Mouse (Mus musculus) heart, postnatal 4 days (tissue): ENCODE data around the gene Slc22a23. TPM values are rescaled to one million over a fixed set of nuclear protein-coding genes. Genes with fewer than 3 reads are reported as not detected.

Source experiments
- DNase-seq: peaks from one replicate; pipeline ENCODE4 v3.0.0; 2021
- total RNA-seq, 2 experiments: library from RNA; stranded (reverse); gene quantifications; 2 replicates each; pipeline ENCODE4 v1.2.3; 2021

Gene Slc22a23
- total RNA-seq, 2 experiments from 2014 or later = 8.2 to 10.6 TPM

DNA sequence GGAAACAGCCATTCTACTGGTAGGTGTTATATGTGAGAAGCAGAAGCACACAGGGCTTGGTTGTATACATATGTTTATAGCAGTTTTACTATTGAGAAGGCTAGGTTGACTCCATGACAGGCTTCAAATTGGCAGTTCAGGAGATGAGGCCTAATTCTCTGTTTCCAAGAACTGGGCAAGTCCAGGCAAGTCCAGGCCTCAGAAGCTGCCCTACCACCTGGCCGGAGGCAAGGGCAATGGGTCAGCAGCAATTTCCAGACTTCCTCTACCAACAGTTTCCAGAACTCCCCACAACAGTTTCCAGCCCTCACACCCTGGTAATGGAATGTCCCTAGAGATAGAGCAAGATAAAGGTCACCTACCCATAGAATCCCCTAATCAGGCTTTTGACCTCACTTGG, 185.1 kb downstream of the Slc22a23 start:
- DNase-seq = no peak

DNA sequence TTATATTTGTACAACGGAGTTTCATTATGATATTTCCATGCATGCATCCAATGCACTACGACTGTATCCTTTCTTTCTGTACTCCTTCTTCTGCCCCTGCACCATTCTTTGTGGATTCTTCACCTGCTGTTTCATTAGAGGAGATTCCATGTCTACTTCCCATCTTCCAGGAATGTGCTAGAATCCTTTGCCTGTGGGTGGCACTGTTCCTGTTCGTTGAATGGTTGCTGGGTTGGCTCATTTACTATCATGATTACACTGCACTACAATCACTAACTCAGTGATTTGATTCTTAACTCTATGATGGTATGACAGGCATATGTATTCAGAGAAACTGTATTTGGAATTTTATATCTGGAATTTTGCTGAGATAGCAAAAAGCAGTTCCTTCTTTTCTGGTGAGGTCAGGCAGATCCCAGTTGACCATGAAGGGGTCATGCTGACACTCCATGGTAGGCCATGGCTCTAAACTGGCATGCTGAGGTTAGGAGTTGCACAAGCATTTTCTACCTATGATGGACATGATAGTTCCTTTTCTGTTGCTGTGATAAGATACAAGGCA, 187.3 kb downstream of the Slc22a23 start:
- no peak for DNase-seq

GRCm38 (mm10) chr13:34156840-34157185, 188.2 kb downstream of the Slc22a23 start:
- peak; percentile 49 for DNase-seq

DNA sequence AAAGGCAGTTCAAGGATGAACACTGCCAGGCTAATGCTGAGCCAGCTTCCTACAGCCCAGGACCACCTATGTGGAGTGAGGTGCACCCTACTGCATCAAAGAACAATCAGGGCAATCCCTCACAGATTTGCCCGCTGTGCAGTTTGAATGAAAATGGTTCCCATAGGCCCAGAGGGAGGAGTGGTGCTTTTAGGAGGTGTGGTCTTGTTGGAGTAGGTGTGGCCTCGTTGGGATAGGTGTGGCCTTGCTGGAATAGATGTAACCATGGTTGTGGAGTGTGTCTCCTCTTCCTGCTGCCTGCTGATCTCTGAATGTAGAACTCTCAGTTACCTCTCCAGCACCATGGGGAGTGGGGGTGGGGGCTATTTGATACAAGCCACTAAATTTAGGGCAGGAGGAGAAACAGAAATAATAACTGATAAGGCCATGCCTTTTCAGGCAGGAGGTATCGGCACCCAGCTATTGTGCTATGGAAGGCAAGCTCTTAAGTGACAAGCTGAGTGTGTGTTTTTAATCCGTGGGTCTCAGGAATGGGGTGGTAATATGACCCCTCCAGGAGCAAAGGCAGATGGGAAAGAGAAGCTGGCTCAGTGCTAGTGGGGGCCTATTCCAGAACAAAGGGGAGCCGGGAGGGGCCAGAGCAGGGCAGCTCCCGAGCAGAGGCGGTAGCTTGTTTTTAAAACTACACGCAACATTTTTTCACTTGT, 188.7 kb downstream of the Slc22a23 start:
- DNase-seq = no peak

DNA sequence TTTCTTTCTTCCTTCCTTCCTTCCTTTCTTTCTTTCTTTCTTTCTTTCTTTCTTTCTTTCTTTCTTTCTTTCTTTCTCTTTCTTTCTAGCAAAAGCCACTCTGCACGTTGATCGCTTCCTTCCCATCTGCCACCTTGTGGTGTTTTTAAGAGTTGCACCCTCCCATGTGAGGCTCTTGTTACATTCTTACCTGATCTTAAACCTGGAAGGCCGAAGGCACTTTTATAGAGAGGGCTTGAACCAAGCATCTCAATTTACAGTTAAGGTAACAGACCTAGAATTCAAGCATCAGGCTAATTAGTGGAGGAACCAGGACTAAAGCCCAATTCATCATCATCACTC, 190.1 kb downstream of the Slc22a23 start:
- DNase-seq = peak; percentile 81

GRCm38 (mm10) chr13:34154217-34154930, 190.6 kb downstream of the Slc22a23 start:
- DNase-seq = peak; percentile 88

DNA sequence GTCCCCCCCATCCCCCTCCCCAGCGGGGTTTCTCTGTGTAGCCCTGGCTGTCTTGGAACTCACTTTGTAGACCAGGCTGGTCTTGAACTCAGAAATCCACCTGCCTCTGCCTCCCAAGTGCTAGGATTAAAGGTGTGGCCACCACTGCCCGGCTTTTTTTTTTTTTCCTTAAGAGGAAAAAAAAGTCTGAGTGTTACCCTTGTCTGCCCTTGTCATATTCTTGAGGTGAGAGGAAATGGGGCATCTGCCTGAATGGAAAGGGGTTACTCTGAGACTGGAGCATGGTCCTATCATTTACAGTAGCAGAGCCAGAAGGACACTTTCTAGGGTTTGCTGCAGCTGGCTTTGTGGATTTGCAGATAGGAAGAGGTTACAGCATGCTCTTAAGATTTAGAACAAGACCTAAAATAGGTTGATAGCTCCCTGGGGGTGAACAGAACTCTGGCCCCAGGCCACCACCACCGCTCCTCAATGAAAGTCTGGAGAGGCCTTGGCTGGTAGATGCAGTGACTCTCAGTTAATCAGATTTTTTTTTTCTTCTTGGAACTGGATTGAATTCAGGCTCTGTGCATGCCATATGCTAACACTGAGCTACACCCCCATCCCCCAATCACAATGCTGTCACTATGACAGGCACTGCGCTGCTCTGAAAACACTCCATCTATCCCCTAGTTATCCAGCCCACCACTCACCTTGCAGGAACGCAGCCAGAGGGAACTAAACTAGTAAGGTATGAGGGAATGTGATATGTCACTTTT, 191.5 kb downstream of the Slc22a23 start:
- no peak for DNase-seq

- no peak for DNase-seq
Observed at GRCm38 (mm10) chr13:34152695-34153094, 192.3 kb downstream of the Slc22a23 start.

- DNase-seq = no peak
Observed at GRCm38 (mm10) chr13:34151425-34151824, 193.6 kb downstream of the Slc22a23 start.

GRCm38 (mm10) chr13:34150271-34151027, 194.5 kb downstream of the Slc22a23 start:
- peak; percentile 40 for DNase-seq

DNA sequence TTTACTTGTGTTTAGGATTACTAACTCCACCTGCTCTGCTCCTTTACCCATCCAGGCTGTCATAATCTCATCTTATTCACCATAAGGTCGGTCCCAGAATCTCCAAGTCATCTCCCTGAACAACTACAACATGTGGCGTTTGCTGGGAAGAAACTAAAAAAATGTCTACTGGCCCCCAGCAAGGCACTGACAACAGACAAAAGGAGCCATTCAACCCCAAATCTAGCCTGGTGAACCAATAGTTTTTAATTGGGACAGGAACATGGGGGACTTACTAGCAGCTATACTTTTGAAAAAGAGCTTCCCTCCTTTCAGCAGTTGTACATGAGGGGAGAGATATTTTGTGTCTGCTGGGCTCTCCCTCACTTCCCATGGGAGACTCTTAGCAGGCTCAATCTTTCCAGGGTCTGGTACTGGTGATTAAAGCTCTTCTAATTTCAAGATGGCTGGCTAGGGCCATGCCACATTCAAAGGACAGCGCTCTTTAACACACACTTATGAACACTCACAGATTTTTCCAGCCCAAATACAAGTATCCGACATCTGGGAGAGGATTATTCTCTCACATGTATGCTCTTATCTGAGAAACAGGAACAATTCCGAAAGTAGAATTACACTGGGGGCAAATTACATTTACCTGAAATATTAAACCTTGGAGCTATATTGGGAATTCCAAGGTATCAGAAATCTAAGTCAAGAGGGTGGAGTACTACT, 195.4 kb downstream of the Slc22a23 start:
- no peak for DNase-seq

DNA sequence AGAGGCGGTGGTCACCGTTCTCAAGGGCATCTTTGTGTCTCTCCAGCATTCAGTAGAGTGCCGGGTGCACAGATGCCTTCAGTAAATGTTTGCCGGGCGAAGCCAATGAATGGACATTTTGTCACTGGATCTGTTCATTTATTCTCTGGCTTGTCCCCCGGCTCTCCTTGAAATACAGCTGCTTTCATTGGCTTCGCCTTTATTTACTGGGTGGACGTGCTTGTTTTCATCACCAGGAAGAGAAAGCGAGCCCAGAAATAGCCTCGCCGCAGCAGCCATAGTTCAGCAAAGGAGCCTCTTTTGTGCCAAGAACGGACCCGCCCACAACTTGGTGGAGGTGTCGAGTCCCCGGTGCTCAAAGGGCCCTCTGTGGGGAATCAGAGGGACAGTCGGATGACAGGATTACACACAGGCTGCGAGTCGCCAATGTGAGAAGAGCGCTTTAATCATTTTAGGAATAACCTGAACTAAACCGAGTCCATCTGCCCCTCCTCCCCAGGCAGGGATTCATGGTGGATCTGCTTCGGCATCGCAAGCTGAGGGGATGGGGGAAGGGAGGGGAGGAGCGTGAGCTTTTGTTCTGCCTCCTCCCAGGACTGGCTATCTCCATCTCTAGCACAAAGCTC, 196.1 kb downstream of the Slc22a23 start:
- peak; percentile 73 for DNase-seq

DNA sequence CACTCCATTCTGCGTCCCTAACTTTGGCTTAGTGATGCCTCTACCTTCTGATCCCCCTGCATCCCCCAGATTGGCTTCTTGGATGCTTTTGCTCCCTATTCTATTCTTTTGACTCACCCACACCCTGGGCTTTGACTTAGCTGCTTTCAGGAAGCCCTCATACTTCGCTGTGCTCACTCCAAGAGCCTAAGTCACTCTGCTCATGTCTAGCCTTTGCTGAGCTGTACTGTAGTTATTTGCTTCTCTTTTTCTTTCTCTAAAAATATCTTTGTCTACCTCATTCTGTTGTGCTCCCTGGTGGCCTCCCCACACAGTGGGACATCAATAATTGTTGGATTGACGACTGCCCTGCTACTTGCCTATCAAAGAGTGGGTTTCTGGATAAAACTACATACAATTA, 196.8 kb downstream of the Slc22a23 start:
- DNase-seq = peak; percentile 8

- DNase-seq = no peak
Observed at GRCm38 (mm10) chr13:34146916-34147315, 198.1 kb downstream of the Slc22a23 start.

DNA sequence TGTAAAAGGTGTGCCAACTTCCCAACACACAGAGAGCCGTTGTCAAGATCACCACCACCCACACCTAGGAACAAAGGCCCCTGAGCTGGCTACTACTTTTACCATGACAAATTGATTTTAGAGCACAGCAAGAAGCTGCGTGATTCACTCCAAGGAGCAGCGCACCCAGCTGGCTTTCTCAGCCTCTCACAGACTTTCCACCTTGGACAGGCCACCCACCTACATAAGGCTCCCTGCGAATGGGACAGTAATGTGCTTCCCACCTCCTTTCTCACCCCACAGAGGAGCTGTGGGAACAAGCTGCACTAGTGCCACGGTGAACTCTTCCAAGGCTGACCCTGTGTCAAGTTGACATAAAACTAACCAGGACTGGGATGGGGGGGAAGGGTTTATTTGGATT, 201.6 kb downstream of the Slc22a23 start:
- DNase-seq = no peak

DNA sequence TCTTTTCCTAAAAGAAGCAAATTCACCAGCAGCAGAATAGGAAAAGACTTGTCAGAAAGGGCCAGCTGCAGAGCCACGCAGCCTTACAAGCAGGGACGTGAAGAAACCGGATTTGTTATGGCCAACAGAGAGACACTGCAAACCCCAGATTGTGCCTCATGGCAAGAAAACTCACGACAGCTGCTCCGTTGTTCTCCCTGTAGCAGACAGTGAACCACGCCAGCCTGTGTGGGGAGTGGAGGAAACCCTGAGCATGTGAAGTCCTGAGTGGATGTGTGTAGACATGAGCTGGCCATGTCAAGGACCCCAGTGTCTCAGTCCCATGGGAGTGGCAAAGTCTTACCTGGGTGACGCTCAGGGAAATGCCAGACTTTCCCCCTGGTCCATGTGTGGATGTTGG, 208.4 kb downstream of the Slc22a23 start:
- DNase-seq = peak; percentile 34

DNA sequence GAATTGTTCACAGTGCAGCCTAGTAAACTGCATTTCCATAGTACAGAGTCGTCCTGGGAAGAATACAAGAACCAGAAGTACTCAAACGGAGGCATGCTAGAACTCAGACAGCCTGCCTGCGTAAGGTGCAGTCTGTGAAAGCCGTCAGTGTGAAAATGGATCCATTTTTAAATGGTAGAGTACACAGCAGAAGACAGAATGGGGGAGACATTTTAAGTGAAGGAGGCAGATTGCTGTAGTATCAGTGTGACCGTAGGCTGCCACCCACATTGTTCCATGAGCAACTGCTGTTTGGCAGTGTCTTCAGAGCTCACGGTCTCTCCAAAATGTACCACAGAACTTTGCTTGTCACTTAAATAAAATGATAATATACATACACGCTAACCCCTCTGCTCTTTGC, 210.7 kb downstream of the Slc22a23 start:
- DNase-seq = no peak

DNA sequence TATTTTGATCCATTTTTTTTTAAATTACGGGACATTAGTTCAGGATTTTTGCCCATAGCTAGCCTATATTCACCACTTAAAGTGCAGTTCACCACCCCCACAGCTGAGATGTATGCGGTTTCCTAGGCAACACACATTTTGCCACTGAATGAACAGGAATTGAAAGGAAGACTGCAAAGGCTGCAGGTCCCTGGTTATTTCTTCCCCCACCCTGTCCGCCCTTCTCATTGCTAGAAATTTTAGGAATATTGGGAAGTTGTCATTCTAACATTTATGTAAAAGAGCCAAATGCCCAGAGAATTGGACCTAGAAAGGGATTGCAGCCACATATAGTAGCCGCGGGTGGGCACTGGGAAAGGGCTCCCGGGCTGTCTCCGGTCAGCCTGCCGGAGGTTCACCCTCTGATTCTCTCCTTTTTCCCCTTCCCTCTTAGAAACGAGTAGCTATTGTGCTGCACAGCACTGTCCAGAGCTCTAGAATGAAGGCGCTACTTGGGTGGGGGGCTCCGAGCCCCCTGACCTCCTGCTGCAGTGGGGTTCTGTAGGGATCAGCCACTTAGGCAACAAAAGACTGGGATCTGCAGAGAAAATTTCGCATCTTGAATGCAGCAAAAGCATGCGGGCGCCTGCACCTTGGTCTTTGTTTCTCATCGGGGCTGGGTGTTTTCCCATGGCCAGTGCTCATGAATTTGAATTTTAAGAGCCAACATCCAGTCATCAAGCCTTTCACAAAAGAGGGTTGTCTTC, 211.5 kb downstream of the Slc22a23 start:
- no peak for DNase-seq

- no peak for DNase-seq
Observed at GRCm38 (mm10) chr13:34132875-34133274, 212.1 kb downstream of the Slc22a23 start.

DNA sequence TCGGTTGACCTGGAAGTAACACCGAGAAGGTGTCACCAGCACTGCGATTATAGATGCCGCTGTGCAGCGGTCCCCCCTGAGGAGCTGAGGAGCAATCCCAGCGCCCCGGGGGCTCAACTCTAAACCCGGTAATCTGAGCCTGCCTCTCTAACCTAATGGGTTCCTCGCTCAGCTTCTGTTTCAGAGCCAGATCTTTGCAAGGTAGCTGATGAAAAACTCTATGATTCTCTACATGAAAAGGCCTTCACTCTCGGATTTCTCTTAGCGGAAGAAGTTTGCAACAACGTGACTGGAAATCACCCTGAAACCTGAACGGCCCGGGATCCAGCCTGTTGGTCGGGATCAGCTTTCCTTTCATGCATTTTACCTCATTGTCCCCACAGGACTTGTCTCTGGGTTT, 212.7 kb downstream of the Slc22a23 start:
- no peak for DNase-seq

DNA sequence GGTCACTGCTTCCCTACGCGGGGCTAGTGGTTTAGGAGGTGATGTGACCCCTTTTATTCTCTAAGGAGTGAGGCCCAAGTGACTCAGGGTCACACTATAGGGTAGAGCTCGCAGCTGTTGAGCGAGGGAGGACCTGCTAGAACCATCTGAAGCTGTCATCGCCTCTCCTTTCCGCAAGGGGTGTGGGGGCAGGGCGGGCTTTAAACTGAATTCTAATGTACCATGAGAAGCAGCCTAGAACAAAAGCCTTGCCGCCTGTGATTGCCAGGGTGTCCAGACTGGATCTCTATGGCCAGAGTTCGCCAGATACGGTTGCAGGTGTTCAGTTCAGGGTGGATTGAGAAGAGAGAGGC, 213.3 kb downstream of the Slc22a23 start:
- peak; percentile 67 for DNase-seq
